Mouse (Mus musculus): ENCODE data around the gene Katnbl1. TPM values are rescaled to one million over a fixed set of nuclear protein-coding genes. Genes with fewer than 3 reads are reported as not detected.

The Katnbl1 gene
- polyA plus RNA-seq (2014; fragmentation: Illumina TruSeq; extraction: RNeasy Lipid Tissue Mini Kit (QIAGEN cat#74804); ENCODE audit: low read depth, low replicate concordance), result 13.6 TPM

GRCm38 (mm10) chr2:112378973-112379898, at the start of gene Katnbl1:
Gene Katnbl1 (plus strand): TSS chr2:112379211.

GRCm38 (mm10) chr2:112367726-112368673, 11.0 kb upstream of the Katnbl1 start, which contains the start of gene Emc4:
Gene Emc4 (minus strand): TSS chr2:112368027.

GRCm38 (mm10) chr2:112454862-112455564, 76.0 kb downstream of the Katnbl1 start, which contains the start of gene Emc7:
Gene Emc7 (plus strand): TSS chr2:112454997.

Other genes with a start within 250 kb of the Katnbl1 start
- gene Olfr1316, start 244.2 kb upstream of the Katnbl1 start, polyA plus RNA-seq (2014; fragmentation: Illumina TruSeq; extraction: RNeasy Lipid Tissue Mini Kit (QIAGEN cat#74804); ENCODE audit: low read depth, low replicate concordance), result not detected
- gene Olfr1317, start 238.9 kb upstream of the Katnbl1 start, polyA plus RNA-seq (2014; fragmentation: Illumina TruSeq; extraction: RNeasy Lipid Tissue Mini Kit (QIAGEN cat#74804); ENCODE audit: low read depth, low replicate concordance), result not detected
- not detected for gene Olfr1318, start 225.0 kb upstream of the Katnbl1 start, polyA plus RNA-seq (2014; fragmentation: Illumina TruSeq; extraction: RNeasy Lipid Tissue Mini Kit (QIAGEN cat#74804); ENCODE audit: low read depth, low replicate concordance)
- not detected for gene Lpcat4, start 139.7 kb upstream of the Katnbl1 start, polyA plus RNA-seq (2014; fragmentation: Illumina TruSeq; extraction: RNeasy Lipid Tissue Mini Kit (QIAGEN cat#74804); ENCODE audit: low read depth, low replicate concordance)
- gene Nutm1, start 119.9 kb upstream of the Katnbl1 start, polyA plus RNA-seq (2014; fragmentation: Illumina TruSeq; extraction: RNeasy Lipid Tissue Mini Kit (QIAGEN cat#74804); ENCODE audit: low read depth, low replicate concordance), result not detected
- 25.4 TPM for gene Nop10, start 117.3 kb upstream of the Katnbl1 start, polyA plus RNA-seq (2014; fragmentation: Illumina TruSeq; extraction: RNeasy Lipid Tissue Mini Kit (QIAGEN cat#74804); ENCODE audit: low read depth, low replicate concordance)
- gene Slc12a6, start 113.4 kb upstream of the Katnbl1 start, polyA plus RNA-seq (2014; fragmentation: Illumina TruSeq; extraction: RNeasy Lipid Tissue Mini Kit (QIAGEN cat#74804); ENCODE audit: low read depth, low replicate concordance), result 10.0 TPM
- gene Gm21985, start 112.9 kb upstream of the Katnbl1 start, polyA plus RNA-seq (2014; fragmentation: Illumina TruSeq; extraction: RNeasy Lipid Tissue Mini Kit (QIAGEN cat#74804); ENCODE audit: low read depth, low replicate concordance), result 0.08 TPM
- gene Emc4, start 11.2 kb upstream of the Katnbl1 start, polyA plus RNA-seq (2014; fragmentation: Illumina TruSeq; extraction: RNeasy Lipid Tissue Mini Kit (QIAGEN cat#74804); ENCODE audit: low read depth, low replicate concordance), result 58.8 TPM
- 42.6 TPM for gene Emc7, start 75.8 kb downstream of the Katnbl1 start, polyA plus RNA-seq (2014; fragmentation: Illumina TruSeq; extraction: RNeasy Lipid Tissue Mini Kit (QIAGEN cat#74804); ENCODE audit: low read depth, low replicate concordance)
- gene Chrm5, start 101.6 kb downstream of the Katnbl1 start, polyA plus RNA-seq (2014; fragmentation: Illumina TruSeq; extraction: RNeasy Lipid Tissue Mini Kit (QIAGEN cat#74804); ENCODE audit: low read depth, low replicate concordance), result not detected
- 9.1 TPM for gene Aven, start 113.8 kb downstream of the Katnbl1 start, polyA plus RNA-seq (2014; fragmentation: Illumina TruSeq; extraction: RNeasy Lipid Tissue Mini Kit (QIAGEN cat#74804); ENCODE audit: low read depth, low replicate concordance)

All from liver, adult 10 weeks (tissue).